Mouse (Mus musculus) liver, embryonic 16.5 days (tissue): ENCODE data around the gene Synj2. TPM values are rescaled to one million over a fixed set of nuclear protein-coding genes. Genes with fewer than 3 reads are reported as not detected.
A peak's percentile ranks its signal among the peaks of the same experiment; 100 is the strongest.

ENCODE experiments used
- ATAC-seq: fragments of 200-750 bp; cut with Nextera tagmentation; 2 replicates; pipeline ENCODE4 v1.8.0; 2017; ENCODE audit warnings: low read depth, mild to moderate bottlenecking, moderate number of reproducible peaks, moderate library complexity
- H3K27ac ChIP-seq: fragments of 300-500 bp; sonication (generic); 2 replicates; pipeline ENCODE4 v1.5.1; 2014; ENCODE audit warnings: mild to moderate bottlenecking, low read length
- H3K27me3 ChIP-seq: fragments of 300-500 bp; sonication (generic); 2 replicates; pipeline ENCODE4 v1.6.1; 2014; ENCODE audit warnings: low read depth, low read length, mixed read lengths; ENCODE audit not compliant: control insufficient read depth, insufficient read depth
- H3K36me3 ChIP-seq: fragments of 300-500 bp; sonication (generic); 2 replicates; pipeline ENCODE4 v1.6.1; 2014; ENCODE audit warnings: mild to moderate bottlenecking; ENCODE audit not compliant: control insufficient read depth, insufficient read depth
- H3K4me1 ChIP-seq: fragments of 300-500 bp; sonication (generic); 2 replicates; pipeline ENCODE4 v1.6.1; 2014; ENCODE audit warnings: low read depth, low read length, mixed read lengths; ENCODE audit not compliant: control insufficient read depth
- H3K4me2 ChIP-seq: fragments of 300-500 bp; sonication (generic); 2 replicates; pipeline ENCODE4 v1.6.1; 2014; ENCODE audit warnings: low read depth, low read length, mixed read lengths
- H3K4me3 ChIP-seq: fragments of 300-500 bp; sonication (generic); 2 replicates; pipeline ENCODE4 v1.5.1; 2014; ENCODE audit warnings: low read depth, mild to moderate bottlenecking, low read length
- H3K9ac ChIP-seq: fragments of 300-500 bp; sonication (generic); 2 replicates; pipeline ENCODE4 v1.6.1; 2014; ENCODE audit warnings: low read depth, low read length
- H3K9me3 ChIP-seq: fragments of 300-500 bp; sonication (generic); replicated peaks from 2 replicates; pipeline ENCODE4 v1.6.1; 2016; ENCODE audit warnings: low read length; ENCODE audit not compliant: control insufficient read depth
- WGBS: fragments of 180-500 bp; shearing (Covaris S2); extraction: QIAGEN DNeasy Blood & Tissue Kit; methylation state at CpG from one replicate; pipeline ENCODE4 v1.1.7; 2014; ENCODE audit not compliant: insufficient replicate concordance; 5-methylcytosine and 5-hydroxymethylcytosine counted together
- polyA plus RNA-seq: library from polyadenylated mRNA; unstranded; fragments of >200 nt; fragmentation: Nextera tagmentation; extraction: Ambion mirVana; gene quantifications from 2 replicates; pipeline ENCODE4 v1.2.1, GENCODE M21; 2015

The Synj2 gene
- polyA plus RNA-seq, 1 experiment from 2014 or later: 3.0 TPM

- Histone ChIP-seq H3K27me3 (no peaks in the 10 kb centered on the region), H3K27ac (no peak overlapping the region), H3K4me2 (no peak overlapping the region), H3K36me3 (no peaks in the 10 kb centered on the region), H3K9ac (no peak overlapping the region), H3K4me3 (no peak overlapping the region), H3K9me3 (no peaks in the 10 kb centered on the region), H3K4me1 (no peaks in the 10 kb centered on the region; the same call in 1 of the 2 replicates)
- WGBS: 66% methylated on average over 9 of the region's 9 CpGs
- no peak for ATAC-seq
Observed at GRCm38 (mm10) chr17:5959802-5960201, 18.7 kb downstream of the Synj2 start.

- 69% methylated on average over 8 of the region's 8 CpGs for WGBS
- H3K27me3 ChIP-seq: no peaks in the 10 kb centered on the region
- peaks cover 6% of the 10 kb centered on the region; the same call in 1 of the 2 replicates for H3K4me1 ChIP-seq
- H3K9me3 ChIP-seq: no peaks in the 10 kb centered on the region
- no peak overlapping the region for H3K4me3 ChIP-seq
- H3K9ac ChIP-seq: no peak overlapping the region
- H3K27ac ChIP-seq: no peak overlapping the region
- ATAC-seq: no peak
- H3K4me2 ChIP-seq: no peak overlapping the region
- no peaks in the 10 kb centered on the region for H3K36me3 ChIP-seq
Observed at GRCm38 (mm10) chr17:5963766-5964165, 22.7 kb downstream of the Synj2 start.

- no peaks in the 10 kb centered on the region for H3K27me3 ChIP-seq
- no peak overlapping the region for H3K4me2 ChIP-seq
- H3K9me3 ChIP-seq: no peaks in the 10 kb centered on the region
- ATAC-seq: peak; percentile 85
- no peak overlapping the region for H3K9ac ChIP-seq
- WGBS: 45% methylated on average over 9 of the region's 9 CpGs
- H3K36me3 ChIP-seq: no peaks in the 10 kb centered on the region
- peaks cover 10% of the 10 kb centered on the region for H3K4me1 ChIP-seq
- H3K4me3 ChIP-seq: no peak overlapping the region
- peak overlapping the region; percentile 72 for H3K27ac ChIP-seq
Observed at GRCm38 (mm10) chr17:5965084-5965781, 24.2 kb downstream of the Synj2 start.

GRCm38 (mm10) chr17:5966706-5967105 lies 25.6 kb downstream of the Synj2 start:
- H3K9ac ChIP-seq: no peak overlapping the region

GRCm38 (mm10) chr17:5968562-5968961 lies 27.5 kb downstream of the Synj2 start:
- peaks cover 10% of the 10 kb centered on the region for H3K4me1 ChIP-seq
- no peak for ATAC-seq
- H3K27me3 ChIP-seq: no peaks in the 10 kb centered on the region
- no peak overlapping the region for H3K9ac ChIP-seq
- H3K36me3 ChIP-seq: no peaks in the 10 kb centered on the region
- H3K9me3 ChIP-seq: no peaks in the 10 kb centered on the region
- WGBS: 51% methylated on average over 6 of the region's 6 CpGs
- H3K4me2 ChIP-seq: no peak overlapping the region
- no peak overlapping the region for H3K27ac ChIP-seq
- H3K4me3 ChIP-seq: no peak overlapping the region

More at GRCm38 (mm10) chr17:5966706-5967105, 25.6 kb downstream of the Synj2 start:
- Histone ChIP-seq H3K4me2 (no peak overlapping the region), H3K4me3 (no peak overlapping the region), H3K36me3 (no peaks in the 10 kb centered on the region), H3K9me3 (no peaks in the 10 kb centered on the region), H3K27ac (no peak overlapping the region), H3K27me3 (no peaks in the 10 kb centered on the region), H3K4me1 (peaks cover 10% of the 10 kb centered on the region)
- ATAC-seq: no peak
- WGBS: 52% methylated on average over 5 of the region's 5 CpGs

GRCm38 (mm10) chr17:5969246-5969645 lies 28.2 kb downstream of the Synj2 start:
- H3K4me2 ChIP-seq: no peak overlapping the region
- ATAC-seq: peak; percentile 47; the same call in 1 of the 2 replicates
- WGBS: 70% methylated on average over 3 of the region's 3 CpGs
- no peak overlapping the region for H3K4me3 ChIP-seq
- no peak overlapping the region for H3K9ac ChIP-seq
- no peaks in the 10 kb centered on the region for H3K9me3 ChIP-seq
- H3K27me3 ChIP-seq: no peaks in the 10 kb centered on the region
- no peaks in the 10 kb centered on the region for H3K36me3 ChIP-seq
- H3K27ac ChIP-seq: no peak overlapping the region
- H3K4me1 ChIP-seq: peaks cover 10% of the 10 kb centered on the region

- H3K27ac ChIP-seq: no peak overlapping the region
Observed at GRCm38 (mm10) chr17:5970298-5970821, 29.3 kb downstream of the Synj2 start.

GRCm38 (mm10) chr17:5973536-5973935 lies 32.5 kb downstream of the Synj2 start:
- H3K9ac ChIP-seq: no peak overlapping the region
- H3K4me3 ChIP-seq: no peak overlapping the region
- no peaks in the 10 kb centered on the region for H3K36me3 ChIP-seq
- H3K27ac ChIP-seq: no peak overlapping the region
- H3K9me3 ChIP-seq: no peaks in the 10 kb centered on the region
- H3K4me2 ChIP-seq: no peak overlapping the region
- no peak for ATAC-seq
- 55% methylated on average over 8 of the region's 8 CpGs for WGBS
- H3K4me1 ChIP-seq: peaks cover 29% of the 10 kb centered on the region
- H3K27me3 ChIP-seq: no peaks in the 10 kb centered on the region; the same call in 1 of the 2 replicates

More at GRCm38 (mm10) chr17:5970298-5970821, 29.3 kb downstream of the Synj2 start:
- 55% methylated on average over 5 of the region's 5 CpGs for WGBS
- H3K4me2 ChIP-seq: no peak overlapping the region
- ATAC-seq: no peak
- H3K9ac ChIP-seq: no peak overlapping the region
- no peak overlapping the region for H3K4me3 ChIP-seq
- H3K9me3 ChIP-seq: no peaks in the 10 kb centered on the region
- no peaks in the 10 kb centered on the region for H3K36me3 ChIP-seq
- no peaks in the 10 kb centered on the region for H3K27me3 ChIP-seq
- peaks cover 12% of the 10 kb centered on the region for H3K4me1 ChIP-seq
